8 mouse cellular contexts compared by ENCODE assay signal in genomic region chr6:136828681-136829080, GRCm38 (mm10). TPM values are rescaled to one million over a fixed set of nuclear protein-coding genes. Genes with fewer than 3 reads are reported as not detected.
DNase-seq lines count a peak whose midpoint lies in the region; ATAC-seq and TF ChIP-seq lines count a peak whose summit lies in the region.

No protein-coding gene starts in this region.

- H3K4me2 ChIP-seq in heart, embryonic 11.5 days, result peak overlapping the region; percentile 65
- H3K4me2 ChIP-seq in heart, postnatal 0 days (ENCODE audit: low read depth, low read length), result peak overlapping the region; percentile 63

- H3K4me1 ChIP-seq in heart, embryonic 11.5 days (ENCODE audit: control insufficient read depth, insufficient read depth, low read length), result peaks cover 6% of the 10 kb centered on the region
- no peaks in the 10 kb centered on the region for H3K4me1 ChIP-seq in ES-Bruce4 (ENCODE audit: control insufficient read depth, insufficient read depth, low read length)
- peaks cover 11% of the 10 kb centered on the region for H3K4me1 ChIP-seq in heart, postnatal 0 days (ENCODE audit: control insufficient read depth, insufficient read depth)

- peak overlapping the region; percentile 100 for H3K4me3 ChIP-seq in heart, embryonic 11.5 days (ENCODE audit: low read depth, low read length)
- H3K4me3 ChIP-seq in ES-Bruce4 (ENCODE audit: low read depth, low read length), result peak overlapping the region; percentile 65
- H3K4me3 ChIP-seq in heart, postnatal 0 days (ENCODE audit: low read depth, low read length), result peak overlapping the region; percentile 100
- H3K4me3 ChIP-seq in macrophage (ENCODE audit: inconsistent target), result peak overlapping the region; percentile 80

- no peak for ATAC-seq in heart, embryonic 11.5 days (replicated peaks; ENCODE audit: insufficient number of reproducible peaks, low FRiP score, low TSS enrichment)
- ATAC-seq in heart, postnatal 0 days (ENCODE audit: insufficient read depth, low read depth), result no peak

- peak overlapping the region; percentile 69 for H3K27ac ChIP-seq in heart, embryonic 11.5 days (ENCODE audit: low read depth, low read length)
- no peak overlapping the region for H3K27ac ChIP-seq in ES-Bruce4 (ENCODE audit: insufficient read depth, low read length)
- peak overlapping the region; percentile 84 for H3K27ac ChIP-seq in heart, postnatal 0 days (ENCODE audit: low read depth)
- H3K27ac ChIP-seq in macrophage, result peak overlapping the region; percentile 62

- TF ChIP-seq CTCF in ES-Bruce4 (IDR thresholded peaks at IDR 0.05; ENCODE audit: low read depth, low read length), result no peak
- TF ChIP-seq CTCF in heart, postnatal 0 days (IDR thresholded peaks at IDR 0.05; ENCODE audit: low read depth), result no peak

- peaks cover 11% of the 10 kb centered on the region for H3K36me3 ChIP-seq in heart, embryonic 11.5 days (ENCODE audit: control insufficient read depth, insufficient read depth, low read length)
- peaks cover 21% of the 10 kb centered on the region for H3K36me3 ChIP-seq in ES-Bruce4 (ENCODE audit: control insufficient read depth, insufficient read depth, low read length, poor library complexity, severe bottlenecking)
- H3K36me3 ChIP-seq in heart, postnatal 0 days (replicated peaks; ENCODE audit: control insufficient read depth, insufficient read depth, low read length), result peaks cover 21% of the 10 kb centered on the region
- peaks cover 11% of the 10 kb centered on the region; the same call in 1 of the 2 replicates for H3K36me3 ChIP-seq in macrophage (ENCODE audit: inconsistent target)

- no peaks in the 10 kb centered on the region for H3K9me3 ChIP-seq in heart, embryonic 11.5 days (replicated peaks; ENCODE audit: control insufficient read depth, low read length)
- no peaks in the 10 kb centered on the region for H3K9me3 ChIP-seq in ES-Bruce4 (replicated peaks; ENCODE audit: control insufficient read depth, insufficient read depth, low read length, poor library complexity, severe bottlenecking)
- H3K9me3 ChIP-seq in heart, postnatal 0 days (replicated peaks; ENCODE audit: control insufficient read depth, low read length), result no peaks in the 10 kb centered on the region

- no peaks in the 10 kb centered on the region for H3K27me3 ChIP-seq in heart, embryonic 11.5 days (ENCODE audit: control insufficient read depth, insufficient read depth, low read length)
- H3K27me3 ChIP-seq in ES-Bruce4 (ENCODE audit: control insufficient read depth, insufficient read depth, low read length, poor library complexity, severe bottlenecking), result no peaks in the 10 kb centered on the region
- H3K27me3 ChIP-seq in heart, postnatal 0 days (ENCODE audit: control insufficient read depth, insufficient read depth, low read length), result no peaks in the 10 kb centered on the region

- 33% methylated on average over 4 of the region's 4 CpGs for WGBS in heart, embryonic 11.5 days (ENCODE audit: insufficient replicate concordance)
- WGBS in heart, postnatal 0 days, result 36% methylated on average over 4 of the region's 4 CpGs
- WGBS in macrophage (ENCODE audit: missing documents), result 36% methylated on average over 4 of the region's 4 CpGs

- peaks cover 38% of the 10 kb centered on the region for H3K79me2 ChIP-seq in macrophage (ENCODE audit: inconsistent target)

- no peak for TF ChIP-seq POLR2A in ES-Bruce4 (IDR thresholded peaks at IDR 0.05; ENCODE audit: insufficient read depth, low read length)

- peak overlapping the region; percentile 79 for H3K9ac ChIP-seq in heart, embryonic 11.5 days (ENCODE audit: low read depth, low read length)
- peak overlapping the region; percentile 78 for H3K9ac ChIP-seq in ES-Bruce4 (ENCODE audit: low read depth, poor library complexity, severe bottlenecking)
- peak overlapping the region; percentile 41; the same call in 1 of the 2 replicates for H3K9ac ChIP-seq in heart, postnatal 0 days (replicated peaks; ENCODE audit: low read depth, low read length)

- TF ChIP-seq EP300 in ES-Bruce4 (IDR thresholded peaks at IDR 0.05; ENCODE audit: insufficient read depth, low read depth, low read length), result no peak
- TF ChIP-seq EP300 in heart, postnatal 0 days (IDR thresholded peaks at IDR 0.05; ENCODE audit: low read depth), result no peak

- DNase-seq in heart, adult 9 months (ENCODE audit: low spot score in 2 of 2), result no peak
- no peak for DNase-seq in heart, postnatal 0 days (ENCODE audit: low spot score)
- DNase-seq in layer of hippocampus, postnatal 25 days (ENCODE audit: extremely low spot score in 1 of 2, low spot score in 1 of 2), result no peak
- no peak for DNase-seq in retina, embryonic 14.5 days (ENCODE audit: low spot score)
- no peak for DNase-seq in layer of hippocampus, postnatal 14 days (ENCODE audit: low spot score in 2 of 2)

RNA-seq across cellular contexts. Expression of gene Wbp11, which starts 0.6 kb away (rescaled TPM):
- 93.5 and 107 TPM in 2 replicates for polyA plus RNA-seq in heart, embryonic 11.5 days (2014; fragmentation: Nextera tagmentation; extraction: Ambion mirVana)
- 151 and 164 TPM in 2 replicates for polyA plus RNA-seq in ES-Bruce4 (2011; ENCODE audit: insufficient read depth, insufficient read length, low read depth, missing spikeins)
- total RNA-seq in heart, postnatal 0 days (2014; rRNA removed; ENCODE audit: low replicate concordance), result 28.2 and 37.7 TPM in 2 replicates
- polyA plus RNA-seq in heart, postnatal 0 days (2015; fragmentation: Nextera tagmentation; extraction: Ambion mirVana), result 51.1 and 52.7 TPM in 2 replicates
- total RNA-seq in macrophage (2018; cell fraction: chromatin; rRNA removed), result 100 to 1,000 TPM in 11 of 26 experiments, 10 to 100 TPM in 15; 62.7 to 129 (median 88.5) TPM
- 10 to 100 TPM; 58.7 to 97.0 (median 70.5) TPM for total RNA-seq in macrophage (2018; cell fraction: cytosol; rRNA removed)
- 100 to 1,000 TPM in 3 of 26 experiments, 10 to 100 TPM in 23; 50.7 to 111 (median 71.2) TPM for total RNA-seq in macrophage (2018; cell fraction: nucleus; rRNA removed)
- polyA plus RNA-seq in macrophage (2018), result 55.5 to 198 TPM (median 71.9 TPM) in 3 replicates
- 100 to 1,000 TPM; 138 to 141 TPM for total RNA-seq in layer of hippocampus, postnatal 25 days (2021)
- total RNA-seq in layer of hippocampus, postnatal 14 days (2021), result 100 to 1,000 TPM; 123 to 133 TPM

RNA-seq across cellular contexts. Expression of gene BC049715, which starts 1.3 kb away (rescaled TPM):
- 1.6 and 2.1 TPM in 2 replicates for polyA plus RNA-seq in heart, embryonic 11.5 days (2014; fragmentation: Nextera tagmentation; extraction: Ambion mirVana)
- 0.25 and 0.49 TPM in 2 replicates for polyA plus RNA-seq in ES-Bruce4 (2011; ENCODE audit: insufficient read depth, insufficient read length, low read depth, missing spikeins)
- 0.04 and 0.43 TPM in 2 replicates for total RNA-seq in heart, postnatal 0 days (2014; rRNA removed; ENCODE audit: low replicate concordance)
- polyA plus RNA-seq in heart, postnatal 0 days (2015; fragmentation: Nextera tagmentation; extraction: Ambion mirVana), result 1.4 and 2.5 TPM in 2 replicates
- total RNA-seq in macrophage (2018; cell fraction: chromatin; rRNA removed), result 10 to 100 TPM in 24 of 26 experiments, 1 to 10 TPM in 2; 2.9 to 40.6 (median 27.1) TPM
- total RNA-seq in macrophage (2018; cell fraction: cytosol; rRNA removed), result 1 to 10 TPM in 23 of 26 experiments, under 1 TPM in 3; 0.61 to 4.5 (median 2.6) TPM
- total RNA-seq in macrophage (2018; cell fraction: nucleus; rRNA removed), result 10 to 100 TPM in 19 of 26 experiments, 1 to 10 TPM in 7; 2.6 to 35.4 (median 17.9) TPM
- polyA plus RNA-seq in macrophage (2018), result 1.6 to 2.4 TPM (median 1.8 TPM) in 3 replicates
- total RNA-seq in layer of hippocampus, postnatal 25 days (2021), result 1 to 10 TPM; 2.0 to 3.0 TPM
- 1 to 10 TPM; 2.2 to 4.6 TPM for total RNA-seq in layer of hippocampus, postnatal 14 days (2021)

RNA-seq across cellular contexts. Expression of gene Smco3, which starts 6.6 kb away (rescaled TPM):
- not detected in 2 replicates for polyA plus RNA-seq in heart, embryonic 11.5 days (2014; fragmentation: Nextera tagmentation; extraction: Ambion mirVana)
- polyA plus RNA-seq in ES-Bruce4 (2011; ENCODE audit: insufficient read depth, insufficient read length, low read depth, missing spikeins) (not detected in 2 replicates), macrophage (2018) (0.19 to 0.33 TPM (median 0.20 TPM) in 3 replicates)
- total RNA-seq in heart, postnatal 0 days (2014; rRNA removed; ENCODE audit: low replicate concordance), result not detected in 2 replicates
- not detected in 2 replicates for polyA plus RNA-seq in heart, postnatal 0 days (2015; fragmentation: Nextera tagmentation; extraction: Ambion mirVana)
- total RNA-seq in macrophage (2018; cell fraction: chromatin; rRNA removed), result under 1 TPM in 6 of 26 experiments, not detected in 20; 0.29 to 0.72 (median 0.35) TPM
- total RNA-seq in macrophage (2018; cell fraction: cytosol; rRNA removed), result under 1 TPM in 25 of 26 experiments, not detected in 1; 0.12 to 0.77 (median 0.26) TPM
- total RNA-seq in macrophage (2018; cell fraction: nucleus; rRNA removed), result under 1 TPM in 7 of 26 experiments, not detected in 19; 0.24 to 0.64 (median 0.36) TPM
- total RNA-seq in layer of hippocampus, postnatal 25 days (2021), result 10 to 100 TPM in 1 of 2 experiments, 1 to 10 TPM in 1; 5.2 to 10.5 TPM
- 1 to 10 TPM; 4.0 to 4.8 TPM for total RNA-seq in layer of hippocampus, postnatal 14 days (2021)

RNA-seq across cellular contexts. Expression of gene H2afj, which starts 20.6 kb away (rescaled TPM):
- 81.7 and 91.1 TPM in 2 replicates for polyA plus RNA-seq in heart, embryonic 11.5 days (2014; fragmentation: Nextera tagmentation; extraction: Ambion mirVana)
- 34.3 and 45.0 TPM in 2 replicates for polyA plus RNA-seq in ES-Bruce4 (2011; ENCODE audit: insufficient read depth, insufficient read length, low read depth, missing spikeins)
- 13.1 and 19.3 TPM in 2 replicates for total RNA-seq in heart, postnatal 0 days (2014; rRNA removed; ENCODE audit: low replicate concordance)
- 88.8 and 88.9 TPM in 2 replicates for polyA plus RNA-seq in heart, postnatal 0 days (2015; fragmentation: Nextera tagmentation; extraction: Ambion mirVana)
- total RNA-seq in macrophage (2018; cell fraction: chromatin; rRNA removed), result 10 to 100 TPM in 19 of 26 experiments, 1 to 10 TPM in 7; 2.5 to 56.7 (median 18.4) TPM
- 10 to 100 TPM; 21.4 to 63.1 (median 39.3) TPM for total RNA-seq in macrophage (2018; cell fraction: cytosol; rRNA removed)
- total RNA-seq in macrophage (2018; cell fraction: nucleus; rRNA removed), result 10 to 100 TPM in 25 of 26 experiments, 1 to 10 TPM in 1; 7.5 to 91.1 (median 38.9) TPM
- 13.7 to 65.7 TPM (median 49.0 TPM) in 3 replicates for polyA plus RNA-seq in macrophage (2018)
- total RNA-seq in layer of hippocampus, postnatal 25 days (2021), result 10 to 100 TPM; 80.0 to 81.9 TPM
- total RNA-seq in layer of hippocampus, postnatal 14 days (2021), result 10 to 100 TPM; 72.0 to 72.6 TPM

RNA-seq across cellular contexts. Expression of gene Hist4h4, which starts 24.5 kb away (rescaled TPM):
- polyA plus RNA-seq in heart, embryonic 11.5 days (2014; fragmentation: Nextera tagmentation; extraction: Ambion mirVana), result 0.17 and 0.51 TPM in 2 replicates
- polyA plus RNA-seq in ES-Bruce4 (2011; ENCODE audit: insufficient read depth, insufficient read length, low read depth, missing spikeins) (0.46 and 0.63 TPM in 2 replicates), macrophage (2018) (0.07 TPM in 1 of 3 replicates, not detected in the others)
- total RNA-seq in heart, postnatal 0 days (2014; rRNA removed; ENCODE audit: low replicate concordance), result 88.7 and 119 TPM in 2 replicates
- 0.34 and 0.37 TPM in 2 replicates for polyA plus RNA-seq in heart, postnatal 0 days (2015; fragmentation: Nextera tagmentation; extraction: Ambion mirVana)
- 1 to 10 TPM in 19 of 26 experiments, under 1 TPM in 7; 0.62 to 9.7 (median 1.5) TPM for total RNA-seq in macrophage (2018; cell fraction: chromatin; rRNA removed)
- 1 to 10 TPM in 10 of 26 experiments, under 1 TPM in 16; 0.29 to 4.0 (median 0.75) TPM for total RNA-seq in macrophage (2018; cell fraction: cytosol; rRNA removed)
- 10 to 100 TPM in 2 of 26 experiments, 1 to 10 TPM in 14, under 1 TPM in 10; 0.44 to 12.4 (median 1.5) TPM for total RNA-seq in macrophage (2018; cell fraction: nucleus; rRNA removed)
- total RNA-seq in layer of hippocampus, postnatal 25 days (2021), result 10 to 100 TPM; 11.6 to 12.4 TPM
- total RNA-seq in layer of hippocampus, postnatal 14 days (2021), result 10 to 100 TPM; 10.9 to 12.0 TPM
